Mouse (Mus musculus): ENCODE measurements at regions not wholly inside any gene's neighbourhood (a gene's known extent, or its start where the extent isn't known, plus 50 kb on each side); places are given as distances from the start of the nearest gene placed in this dataset.

GRCm38 (mm10) chr15:62286666-62287655, 1364.1 kb upstream of the A1bg start:
- no peak for DNase-seq (ENCODE audit: low spot score in 2 of 2)

- DNase-seq (ENCODE audit: low spot score in 2 of 2): no peak
Observed at GRCm38 (mm10) chr15:62284606-62285531, 1362.1 kb upstream of the A1bg start.

GRCm38 (mm10) chr15:62283661-62284429, 1361.0 kb upstream of the A1bg start:
- no peak for DNase-seq (ENCODE audit: low spot score in 2 of 2)

- DNase-seq (ENCODE audit: low spot score in 2 of 2): no peak
Observed at GRCm38 (mm10) chr15:62282646-62283045, 1359.8 kb upstream of the A1bg start.

GRCm38 (mm10) chr15:62282116-62282515, 1359.3 kb upstream of the A1bg start:
- no peak for DNase-seq (ENCODE audit: low spot score in 2 of 2)

GRCm38 (mm10) chr15:62279526-62279925, 1356.7 kb upstream of the A1bg start:
- DNase-seq (ENCODE audit: low spot score in 2 of 2): no peak

- no peak for DNase-seq (ENCODE audit: low spot score in 2 of 2)
Observed at GRCm38 (mm10) chr15:62274818-62275217, 1352.0 kb upstream of the A1bg start.

- DNase-seq (ENCODE audit: low spot score in 2 of 2): no peak
Observed at GRCm38 (mm10) chr15:62273855-62274488, 1351.2 kb upstream of the A1bg start.

GRCm38 (mm10) chr15:62272755-62273154, 1349.9 kb upstream of the A1bg start:
- no peak for DNase-seq (ENCODE audit: low spot score in 2 of 2)

GRCm38 (mm10) chr15:62271428-62271827, 1348.6 kb upstream of the A1bg start:
- DNase-seq (ENCODE audit: low spot score in 2 of 2): no peak

GRCm38 (mm10) chr15:62268189-62268588, 1345.4 kb upstream of the A1bg start:
- DNase-seq (ENCODE audit: low spot score in 2 of 2): no peak

GRCm38 (mm10) chr15:62267536-62267935, 1344.7 kb upstream of the A1bg start:
- no peak for DNase-seq (ENCODE audit: low spot score in 2 of 2)

GRCm38 (mm10) chr15:62266025-62266424, 1343.2 kb upstream of the A1bg start:
- no peak for DNase-seq (ENCODE audit: low spot score in 2 of 2)

GRCm38 (mm10) chr15:62265484-62265937, 1342.7 kb upstream of the A1bg start:
- no peak for DNase-seq (ENCODE audit: low spot score in 2 of 2)

GRCm38 (mm10) chr15:62264966-62265365, 1342.2 kb upstream of the A1bg start:
- DNase-seq (ENCODE audit: low spot score in 2 of 2): no peak

GRCm38 (mm10) chr15:62264183-62264582, 1341.4 kb upstream of the A1bg start:
- no peak for DNase-seq (ENCODE audit: low spot score in 2 of 2)

GRCm38 (mm10) chr15:62262487-62262886, 1339.7 kb upstream of the A1bg start:
- DNase-seq (ENCODE audit: low spot score in 2 of 2): no peak

GRCm38 (mm10) chr15:62261520-62261919, 1338.7 kb upstream of the A1bg start:
- peak in 1 of 2 experiments; percentile 23 for DNase-seq (ENCODE audit: low spot score in 2 of 2)

- no peak for DNase-seq (ENCODE audit: low spot score in 2 of 2)
Observed at GRCm38 (mm10) chr15:62258611-62259010, 1335.8 kb upstream of the A1bg start.

GRCm38 (mm10) chr15:62257955-62258354, 1335.1 kb upstream of the A1bg start:
- DNase-seq (ENCODE audit: low spot score in 2 of 2): peak in 1 of 2 experiments; percentile 19
